In the genomic region with DNA sequence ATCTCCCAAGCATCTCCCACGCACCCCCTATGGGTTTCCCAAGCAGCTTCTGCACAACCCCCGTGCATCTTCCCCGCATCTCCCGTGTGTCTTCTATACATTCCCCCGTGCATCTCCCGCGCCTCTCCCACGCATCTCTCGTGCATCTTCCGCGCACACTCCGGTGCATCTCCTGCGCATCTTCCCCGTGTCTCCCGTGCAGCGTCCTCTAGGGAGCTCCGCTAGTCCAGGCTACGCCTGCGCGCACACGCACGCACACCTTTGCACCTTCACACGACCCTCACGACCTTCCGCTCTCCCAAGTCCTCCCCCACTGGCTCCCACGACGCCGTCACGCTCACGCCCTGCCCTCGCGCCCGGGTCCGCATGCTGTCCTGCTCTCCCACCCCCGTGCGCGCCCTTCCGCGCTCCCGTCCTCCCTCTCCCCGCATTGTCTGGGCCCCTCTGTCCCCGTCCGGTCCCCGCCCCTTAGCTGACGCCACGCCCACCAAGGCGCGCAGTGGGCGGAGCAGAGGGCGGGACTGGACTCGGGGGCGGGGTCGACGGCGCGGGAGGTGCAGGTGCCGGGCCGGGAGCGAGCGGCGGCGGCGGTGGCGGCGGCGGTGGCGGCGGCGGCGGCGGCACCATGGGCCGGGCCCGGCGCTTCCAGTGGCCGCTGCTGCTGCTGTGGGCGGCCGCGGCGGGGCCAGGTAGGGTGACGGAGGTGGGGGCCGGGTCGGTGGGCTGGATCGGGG, we compare ENCODE assay signal across 8 mouse cellular contexts. TPM values are rescaled to one million over a fixed set of nuclear protein-coding genes. Genes with fewer than 3 reads are reported as not detected.
DNase-seq lines count a peak whose midpoint lies in the region; ATAC-seq and TF ChIP-seq lines count a peak whose summit lies in the region.

Gene Cadm4, plus strand, starts transcription at position 550 of the 734 bp plus-strand sequence.

- H3K4me2 ChIP-seq in hindbrain, postnatal 0 days (ENCODE audit: low read depth, low read length): peak within 1 kb of the TSS; percentile 86

- H3K9ac ChIP-seq in hindbrain, postnatal 0 days (replicated peaks; ENCODE audit: low read length): peak within 1 kb of the TSS; percentile 92

- H3K27me3 ChIP-seq in hindbrain, postnatal 0 days (ENCODE audit: insufficient read depth, low read length): no peaks in the 10 kb centered on the region
- peaks cover 91% of the 10 kb centered on the region for H3K27me3 ChIP-seq in megakaryocyte, embryonic 14.5 days (replicated peaks)

- H3K36me3 ChIP-seq in hindbrain, postnatal 0 days (ENCODE audit: insufficient read depth, low read length): no peaks in the 10 kb centered on the region
- H3K36me3 ChIP-seq in megakaryocyte, embryonic 14.5 days (replicated peaks; ENCODE audit: low read length): no peaks in the 10 kb centered on the region

- ATAC-seq in common myeloid progenitor, adult 5-6 weeks (replicated peaks; ENCODE audit: low read depth, poor library complexity, severe bottlenecking): peak; percentile 73
- ATAC-seq in hindbrain, postnatal 0 days: peak; percentile 88

- H3K9me3 ChIP-seq in hindbrain, postnatal 0 days (ENCODE audit: low read length): no peaks in the 10 kb centered on the region
- peaks cover 21% of the 10 kb centered on the region for H3K9me3 ChIP-seq in megakaryocyte, embryonic 14.5 days

- DNase-seq in ZHBTc4 (ENCODE audit: low read depth, low spot score): peak; percentile 94
- DNase-seq in gastrocnemius, adult 8-10 months (ENCODE audit: low spot score in 2 of 2): peak; percentile 63 to 69
- peak; percentile 94 for DNase-seq in hindbrain, postnatal 0 days (ENCODE audit: low spot score)
- peak; percentile 76 to 90 for DNase-seq in left cerebral cortex, adult 9 months (ENCODE audit: low spot score in 2 of 2)
- DNase-seq in right cerebral cortex, postnatal 14 days: peak; percentile 91
- DNase-seq in urinary bladder, postnatal 25 days (ENCODE audit: low spot score): peak; percentile 87

- peak within 1 kb of the TSS; percentile 72 for H3K4me3 ChIP-seq in hindbrain, postnatal 0 days (ENCODE audit: low read length)
- H3K4me3 ChIP-seq in megakaryocyte, embryonic 14.5 days (replicated peaks): peak within 1 kb of the TSS; percentile 94

- peak within 1 kb of the TSS; percentile 89 for H3K27ac ChIP-seq in hindbrain, postnatal 0 days

- under 1% methylated on average over 67 of the region's 83 CpGs for WGBS in hindbrain, postnatal 0 days

- TF ChIP-seq CTCF in hindbrain, postnatal 0 days (IDR thresholded peaks at IDR 0.05; ENCODE audit: low read depth): peak; percentile 49

- H3K4me1 ChIP-seq in hindbrain, postnatal 0 days (ENCODE audit: insufficient read depth, low read length): peaks cover 26% of the 10 kb centered on the region; the same call in 1 of the 2 replicates
- H3K4me1 ChIP-seq in megakaryocyte, embryonic 14.5 days: peaks cover 22% of the 10 kb centered on the region

RNA-seq across cellular contexts. Expression of gene Cadm4, which starts in this region (rescaled TPM):
- not detected in 2 replicates for total RNA-seq in common myeloid progenitor, adult 5-6 weeks (2017)
- total RNA-seq in gastrocnemius, adult 8-10 months (2022): 1 to 10 TPM in 3 of 4 experiments, under 1 TPM in 1; 0.87 to 3.6 (median 1.8) TPM
- total RNA-seq in hindbrain, postnatal 0 days (2014; rRNA removed): 423 and 447 TPM in 2 replicates
- polyA plus RNA-seq in hindbrain, postnatal 0 days (2015; fragmentation: Nextera tagmentation; extraction: Ambion mirVana): 97.9 and 101 TPM in 2 replicates
- polyA plus RNA-seq in megakaryocyte, embryonic 14.5 days (2012; ENCODE audit: insufficient read depth, low replicate concordance): not detected in 2 replicates

Comparison
In these comparisons a context has a peak if more than half of its experiments do, and no peak if none do; other contexts are left out.
1. Peak in every context shown above with its lines: DNase-seq, ATAC-seq, H3K4me3 ChIP-seq and H3K27ac ChIP-seq.
2. RNA of gene Cadm4 (total RNA-seq): 423 to 447 TPM in hindbrain, postnatal 0 days; 0.87 to 3.6 TPM in gastrocnemius, adult 8-10 months and not detected in common myeloid progenitor, adult 5-6 weeks; every median in the first group is over 10 times any median in the second.
3. RNA of gene Cadm4 (polyA plus RNA-seq): 97.9 to 101 TPM in hindbrain, postnatal 0 days; not detected in megakaryocyte, embryonic 14.5 days; every median in the first group is over 10 times any median in the second.
4. Peak in ATAC-seq in common myeloid progenitor, adult 5-6 weeks; RNA of the gene not detected or under 1 TPM.